Mouse (Mus musculus): ENCODE data around the gene Efnb1. TPM values are rescaled to one million over a fixed set of nuclear protein-coding genes. Genes with fewer than 3 reads are reported as not detected.
A peak's percentile ranks its signal among the peaks of the same experiment; 100 is the strongest.

Efnb1 gene
- polyA plus RNA-seq, 1 experiment from 2014 or later, result 5.1 TPM

DNA sequence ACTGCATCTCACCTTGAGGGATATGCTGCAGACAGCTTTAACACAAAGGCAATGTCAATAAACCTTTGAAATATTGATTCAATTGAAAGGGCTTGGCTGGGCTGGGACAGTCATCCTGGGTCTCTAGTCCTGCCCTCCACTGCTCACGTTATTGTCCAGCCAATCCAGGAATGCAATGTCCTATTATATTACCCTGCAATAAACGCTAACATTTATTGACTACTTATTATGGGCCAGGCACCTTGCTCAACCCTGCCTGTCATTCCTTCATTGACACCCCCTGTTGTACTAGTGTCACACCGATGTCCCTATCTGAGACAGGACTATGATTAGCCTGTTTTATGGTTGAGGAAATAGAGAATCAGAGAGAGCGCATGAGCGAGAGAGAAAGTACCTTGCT, 18.4 kb downstream of the Efnb1 start:
- no peak overlapping the region for H3K27ac ChIP-seq (replicated peaks)
- peaks cover 3% of the 10 kb centered on the region; the same call in 1 of the 2 replicates for H3K4me1 ChIP-seq (replicated peaks)
- no peak overlapping the region for H3K9ac ChIP-seq
- 64% methylated on average over 5 of the region's 5 CpGs for WGBS (ENCODE audit: insufficient replicate concordance)
- H3K4me2 ChIP-seq, result no peak overlapping the region
- H3K36me3 ChIP-seq (replicated peaks), result no peaks in the 10 kb centered on the region
- no peaks in the 10 kb centered on the region; the same call in 1 of the 2 replicates for H3K27me3 ChIP-seq
- H3K4me3 ChIP-seq (replicated peaks), result no peak overlapping the region
- no peaks in the 10 kb centered on the region for H3K9me3 ChIP-seq (replicated peaks)
- no peak for ATAC-seq (ENCODE audit: insufficient read depth)

DNA sequence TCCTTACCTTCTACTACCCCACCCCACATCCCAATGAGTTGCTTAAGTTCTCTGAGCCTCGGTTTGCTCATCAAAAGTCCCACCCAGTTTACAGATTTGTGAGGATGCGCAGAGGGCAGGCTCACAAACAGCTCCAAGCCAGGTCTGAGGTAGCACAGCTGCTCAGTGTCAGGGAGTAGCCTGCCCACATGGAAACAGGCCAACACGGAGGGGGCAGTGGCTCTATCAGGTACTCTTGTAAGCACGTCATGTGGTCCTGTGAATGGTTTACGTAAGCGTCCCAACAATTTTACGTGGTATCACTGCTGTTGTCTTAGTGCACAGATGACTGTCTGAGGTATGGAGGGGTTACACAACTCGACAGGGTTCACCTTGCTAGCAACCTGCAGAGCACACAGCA, 23.1 kb downstream of the Efnb1 start:
- Histone ChIP-seq H3K4me1 (replicated peaks) (no peaks in the 10 kb centered on the region), H3K9ac (no peak overlapping the region), H3K27me3 (peaks cover 15% of the 10 kb centered on the region; the same call in 1 of the 2 replicates), H3K27ac (replicated peaks) (no peak overlapping the region), H3K9me3 (replicated peaks) (no peaks in the 10 kb centered on the region), H3K4me3 (replicated peaks) (no peak overlapping the region), H3K36me3 (replicated peaks) (no peaks in the 10 kb centered on the region), H3K4me2 (no peak overlapping the region)
- 67% methylated on average over 8 of the region's 8 CpGs for WGBS (ENCODE audit: insufficient replicate concordance)
- peak; percentile 25; the same call in 1 of the 2 replicates for ATAC-seq (ENCODE audit: insufficient read depth)

DNA sequence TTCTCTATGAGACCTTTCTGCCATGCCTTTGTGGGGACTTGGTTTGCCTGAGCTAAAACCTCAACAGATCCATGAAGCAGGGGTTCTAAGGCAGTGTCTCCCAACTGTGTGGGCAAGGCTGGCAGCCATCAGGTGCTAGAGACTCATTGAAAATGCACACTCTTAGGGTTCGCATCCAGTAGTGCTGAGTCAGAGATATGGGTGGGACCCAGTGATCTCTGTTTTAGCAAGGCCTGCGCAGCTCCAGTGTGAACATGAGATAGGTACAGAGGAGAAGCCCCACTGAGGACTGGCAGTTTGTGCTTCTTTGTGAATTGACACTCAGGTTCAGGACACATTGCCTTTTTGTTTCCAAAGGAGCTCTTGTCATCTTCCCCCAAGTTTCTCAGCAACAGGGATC, 28.2 kb downstream of the Efnb1 start:
- no peaks in the 10 kb centered on the region for H3K36me3 ChIP-seq (replicated peaks)
- ATAC-seq (ENCODE audit: insufficient read depth), result no peak
- H3K4me3 ChIP-seq (replicated peaks), result no peak overlapping the region
- H3K9me3 ChIP-seq (replicated peaks), result no peaks in the 10 kb centered on the region
- WGBS (ENCODE audit: insufficient replicate concordance), result 40% methylated on average over 2 of the region's 2 CpGs
- no peak overlapping the region for H3K27ac ChIP-seq (replicated peaks)
- H3K27me3 ChIP-seq, result peaks cover 20% of the 10 kb centered on the region
- H3K4me2 ChIP-seq, result no peak overlapping the region
- no peak overlapping the region for H3K9ac ChIP-seq
- no peaks in the 10 kb centered on the region for H3K4me1 ChIP-seq (replicated peaks)

- WGBS (ENCODE audit: insufficient replicate concordance), result 43% methylated on average over 4 of the region's 4 CpGs
- H3K4me3 ChIP-seq (replicated peaks), result no peak overlapping the region
- no peaks in the 10 kb centered on the region for H3K9me3 ChIP-seq (replicated peaks)
- H3K27ac ChIP-seq (replicated peaks), result no peak overlapping the region
- no peaks in the 10 kb centered on the region for H3K4me1 ChIP-seq (replicated peaks)
- no peak overlapping the region for H3K9ac ChIP-seq
- H3K4me2 ChIP-seq, result no peak overlapping the region
- no peaks in the 10 kb centered on the region for H3K36me3 ChIP-seq (replicated peaks)
- H3K27me3 ChIP-seq, result peaks cover 17% of the 10 kb centered on the region
- ATAC-seq (ENCODE audit: insufficient read depth), result no peak
These were observed 29.0 kb downstream of the Efnb1 start for GRCm38 (mm10) chrX:99164855-99165368.

GRCm38 (mm10) chrX:99167014-99167413, 31.1 kb downstream of the Efnb1 start:
- no peak overlapping the region for H3K4me2 ChIP-seq
- H3K9ac ChIP-seq, result no peak overlapping the region
- H3K4me1 ChIP-seq (replicated peaks), result no peaks in the 10 kb centered on the region
- no peak for ATAC-seq (ENCODE audit: insufficient read depth)
- no peaks in the 10 kb centered on the region for H3K36me3 ChIP-seq (replicated peaks)
- H3K27me3 ChIP-seq, result peaks cover 22% of the 10 kb centered on the region
- H3K4me3 ChIP-seq (replicated peaks), result no peak overlapping the region
- 48% methylated on average over 1 of the region's 1 CpGs for WGBS (ENCODE audit: insufficient replicate concordance)
- H3K9me3 ChIP-seq (replicated peaks), result no peaks in the 10 kb centered on the region
- no peak overlapping the region for H3K27ac ChIP-seq (replicated peaks)

DNA sequence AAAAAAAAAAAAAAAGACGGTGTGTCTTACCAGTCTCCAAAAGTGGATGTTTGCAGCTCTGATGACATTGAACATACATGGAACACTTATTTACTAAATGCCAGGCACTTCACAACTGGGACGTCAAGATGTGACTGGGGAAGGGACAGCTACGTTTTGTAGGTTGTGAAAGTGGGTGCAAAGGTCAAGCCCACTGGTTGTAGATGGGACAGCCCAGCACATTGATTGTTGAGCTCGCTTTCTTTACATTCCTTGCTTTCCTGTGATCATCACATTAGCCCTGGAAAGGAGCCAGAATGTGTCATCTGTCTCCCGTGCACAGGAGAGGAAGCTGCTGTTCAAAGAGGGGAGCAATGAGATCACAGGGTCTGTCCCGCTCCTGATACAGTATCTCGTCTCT, 31.6 kb downstream of the Efnb1 start:
- H3K4me3 ChIP-seq (replicated peaks), result no peak overlapping the region
- no peak overlapping the region for H3K27ac ChIP-seq (replicated peaks)
- 46% methylated on average over 7 of the region's 7 CpGs for WGBS (ENCODE audit: insufficient replicate concordance)
- ATAC-seq (ENCODE audit: insufficient read depth), result peak; percentile 37; the same call in 1 of the 2 replicates
- peaks cover 21% of the 10 kb centered on the region for H3K27me3 ChIP-seq
- no peak overlapping the region for H3K9ac ChIP-seq
- H3K36me3 ChIP-seq (replicated peaks), result no peaks in the 10 kb centered on the region
- H3K9me3 ChIP-seq (replicated peaks), result no peaks in the 10 kb centered on the region
- no peak overlapping the region for H3K4me2 ChIP-seq
- H3K4me1 ChIP-seq (replicated peaks), result no peaks in the 10 kb centered on the region

- no peak overlapping the region for H3K27ac ChIP-seq (replicated peaks)
- no peaks in the 10 kb centered on the region for H3K9me3 ChIP-seq (replicated peaks)
- 62% methylated on average over 5 of the region's 5 CpGs for WGBS (ENCODE audit: insufficient replicate concordance)
- H3K27me3 ChIP-seq, result peaks cover 17% of the 10 kb centered on the region
- H3K4me3 ChIP-seq (replicated peaks), result no peak overlapping the region
- H3K9ac ChIP-seq, result no peak overlapping the region
- no peak overlapping the region for H3K4me2 ChIP-seq
- H3K4me1 ChIP-seq (replicated peaks), result no peaks in the 10 kb centered on the region
- H3K36me3 ChIP-seq (replicated peaks), result no peaks in the 10 kb centered on the region
- no peak for ATAC-seq (ENCODE audit: insufficient read depth)
These were observed 36.4 kb downstream of the Efnb1 start for GRCm38 (mm10) chrX:99172301-99172700.

DNA sequence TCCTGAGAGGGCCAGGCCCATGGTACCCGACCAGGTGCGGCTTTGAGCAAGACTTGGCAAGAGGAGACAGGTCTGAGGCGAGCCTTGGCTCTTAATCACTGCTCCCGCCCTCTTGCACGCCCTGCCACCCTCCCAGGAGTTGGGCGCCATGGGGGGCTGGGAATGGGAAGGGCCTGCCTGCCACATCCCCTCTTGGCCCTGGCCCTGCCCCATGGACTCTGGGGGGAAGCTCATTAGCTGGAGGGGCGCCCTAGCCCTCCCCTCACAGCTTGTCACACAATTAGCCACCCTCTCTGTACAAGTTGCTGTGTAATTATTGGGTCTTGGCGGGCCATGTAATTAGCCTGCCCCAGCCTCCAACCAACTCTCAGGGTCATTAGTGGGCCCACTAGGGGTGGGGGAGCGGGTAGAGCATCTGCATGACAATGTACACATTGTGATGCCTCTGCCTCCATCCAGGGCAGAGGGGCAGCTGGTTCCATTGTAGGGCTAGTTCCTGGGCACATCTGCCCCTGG, 49.2 kb downstream of the Efnb1 start:
- H3K9ac ChIP-seq, result no peak overlapping the region
- H3K27ac ChIP-seq (replicated peaks), result no peak overlapping the region
- H3K9me3 ChIP-seq (replicated peaks), result no peaks in the 10 kb centered on the region
- WGBS (ENCODE audit: insufficient replicate concordance), result 43% methylated on average over 9 of the region's 9 CpGs
- ATAC-seq (ENCODE audit: insufficient read depth), result no peak
- no peak overlapping the region for H3K4me3 ChIP-seq (replicated peaks)
- peaks cover 37% of the 10 kb centered on the region for H3K27me3 ChIP-seq
- no peaks in the 10 kb centered on the region for H3K36me3 ChIP-seq (replicated peaks)
- no peaks in the 10 kb centered on the region for H3K4me1 ChIP-seq (replicated peaks)
- H3K4me2 ChIP-seq, result no peak overlapping the region

DNA sequence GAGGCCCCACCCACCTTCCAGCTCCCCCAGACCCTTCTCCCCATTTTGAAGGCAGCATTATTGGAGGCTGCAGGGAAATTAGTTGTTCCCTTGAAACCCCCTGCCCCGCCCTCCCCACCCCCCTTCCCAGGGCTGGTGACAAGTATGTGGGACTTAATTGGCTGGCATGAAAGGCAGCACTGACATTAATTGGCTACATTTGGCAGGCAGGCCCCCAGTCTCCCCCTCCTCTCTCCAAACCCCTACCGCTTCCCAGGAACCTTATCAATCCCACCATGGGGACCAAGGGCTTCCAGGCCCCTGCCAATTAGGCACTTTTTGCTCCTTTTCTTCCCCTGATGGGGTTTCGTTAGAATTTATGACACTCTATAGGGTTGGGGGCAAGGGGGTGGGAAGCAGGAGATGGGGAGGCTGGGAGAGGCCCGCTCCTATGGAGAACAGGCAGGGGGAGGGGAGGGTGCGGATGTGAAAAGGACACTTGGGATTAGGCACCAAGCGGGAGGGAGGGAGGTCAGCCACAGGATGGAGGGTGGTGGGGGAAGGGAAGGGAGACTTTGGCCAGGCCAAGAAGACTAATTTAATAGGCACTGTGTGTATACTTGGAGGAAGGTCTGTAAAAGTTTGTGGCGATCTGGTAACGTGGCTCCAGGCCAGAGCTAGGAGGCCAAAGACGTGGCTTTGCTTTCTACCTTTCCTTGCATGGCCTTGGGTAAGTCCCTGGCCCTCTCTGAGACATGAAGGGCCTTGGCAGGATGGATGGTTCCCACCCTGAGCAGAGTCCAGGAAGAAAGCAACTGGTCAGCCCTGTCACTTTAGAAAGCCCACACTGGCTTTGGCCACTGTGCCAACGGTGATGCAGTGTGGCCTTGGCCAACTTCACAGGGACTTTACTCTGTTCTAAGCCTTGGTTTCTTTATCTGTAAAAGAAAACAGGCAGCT, 50.8 kb downstream of the Efnb1 start:
- WGBS (ENCODE audit: insufficient replicate concordance), result 48% methylated on average over 10 of the region's 10 CpGs

GRCm38 (mm10) chrX:99191441-99192087, 55.6 kb downstream of the Efnb1 start:
- no peaks in the 10 kb centered on the region for H3K4me1 ChIP-seq (replicated peaks)
- no peaks in the 10 kb centered on the region for H3K9me3 ChIP-seq (replicated peaks)
- no peak overlapping the region for H3K4me2 ChIP-seq
- no peaks in the 10 kb centered on the region for H3K36me3 ChIP-seq (replicated peaks)
- no peak overlapping the region for H3K4me3 ChIP-seq (replicated peaks)
- ATAC-seq (ENCODE audit: insufficient read depth), result no peak
- 59% methylated on average over 10 of the region's 10 CpGs for WGBS (ENCODE audit: insufficient replicate concordance)
- peaks cover 35% of the 10 kb centered on the region for H3K27me3 ChIP-seq
- H3K9ac ChIP-seq, result no peak overlapping the region
- no peak overlapping the region for H3K27ac ChIP-seq (replicated peaks)

More for the DNA sequence above, 50.8 kb downstream of the Efnb1 start:
- Histone ChIP-seq H3K4me2 (no peak overlapping the region), H3K27ac (replicated peaks) (no peak overlapping the region), H3K9me3 (replicated peaks) (no peaks in the 10 kb centered on the region), H3K9ac (no peak overlapping the region), H3K4me1 (replicated peaks) (no peaks in the 10 kb centered on the region), H3K27me3 (peaks cover 35% of the 10 kb centered on the region), H3K36me3 (replicated peaks) (no peaks in the 10 kb centered on the region), H3K4me3 (replicated peaks) (no peak overlapping the region)
- ATAC-seq (ENCODE audit: insufficient read depth), result no peak

GRCm38 (mm10) chrX:99196910-99197309, 61.0 kb downstream of the Efnb1 start:
- 60% methylated on average over 9 of the region's 9 CpGs for WGBS (ENCODE audit: insufficient replicate concordance)
- no peak for ATAC-seq (ENCODE audit: insufficient read depth)
- H3K27ac ChIP-seq (replicated peaks), result no peak overlapping the region
- H3K9me3 ChIP-seq (replicated peaks), result no peaks in the 10 kb centered on the region
- H3K9ac ChIP-seq, result no peak overlapping the region
- H3K36me3 ChIP-seq (replicated peaks), result no peaks in the 10 kb centered on the region
- H3K4me2 ChIP-seq, result no peak overlapping the region
- H3K4me3 ChIP-seq (replicated peaks), result no peak overlapping the region
- H3K27me3 ChIP-seq, result peaks cover 24% of the 10 kb centered on the region
- H3K4me1 ChIP-seq (replicated peaks), result no peaks in the 10 kb centered on the region

All from liver, embryonic 15.5 days (tissue).